Mouse (Mus musculus) embryonic fibroblast, embryonic 13.5 days (primary cell): ENCODE measurements at regions not wholly inside any gene's neighbourhood (a gene's known extent, or its start where the extent isn't known, plus 50 kb on each side); places are given as distances from the start of the nearest gene placed in this dataset.
A peak's percentile ranks its signal among the peaks of the same experiment; 100 is the strongest.

ENCODE experiments used
- H3K27ac ChIP-seq: 2 replicates; pipeline ENCODE4 v1.5.1; 2012; ENCODE audit warnings: low read length, control low read depth, inconsistent platforms; ENCODE audit not compliant: insufficient read depth
- H3K4me1 ChIP-seq: 2 replicates; pipeline ENCODE4 v1.6.1; 2011; ENCODE audit warnings: low read length; ENCODE audit not compliant: control insufficient read depth, insufficient read depth
- H3K4me3 ChIP-seq: 2 replicates; pipeline ENCODE4 v1.5.1; 2011; ENCODE audit warnings: mild to moderate bottlenecking, control low read depth, low read length; ENCODE audit not compliant: insufficient read depth
- CTCF ChIP-seq: IDR thresholded peaks from 2 replicates; pipeline ENCODE4 v1.5.1; 2011; ENCODE audit warnings: mild to moderate bottlenecking, control low read depth, low read length, moderate library complexity, borderline replicate concordance; ENCODE audit not compliant: insufficient read depth
- POLR2A ChIP-seq: IDR thresholded peaks from 2 replicates; pipeline ENCODE4 v1.6.1; 2011; ENCODE audit warnings: low read depth, mild to moderate bottlenecking, control low read depth, low read length, moderate library complexity

- H3K4me3 ChIP-seq, result peak overlapping the region; percentile 30; the same call in 1 of the 2 replicates
- peaks cover 11% of the 10 kb centered on the region for H3K4me1 ChIP-seq
- TF ChIP-seq POLR2A (peak; percentile 39; the same call in 1 of the 2 replicates), CTCF (no peak)
- peak overlapping the region; percentile 99 for H3K27ac ChIP-seq
Measured at GRCm38 (mm10) chr1:57606060-57606683, 167.8 kb upstream of the Spats2l start.

- Histone ChIP-seq H3K27ac (peak overlapping the region; percentile 47; the same call in 1 of the 2 replicates), H3K4me3 (no peak overlapping the region), H3K4me1 (peaks cover 11% of the 10 kb centered on the region)
- TF ChIP-seq POLR2A, result no peak
- TF ChIP-seq CTCF, result no peak
Measured at GRCm38 (mm10) chr1:57607026-57607425, 166.9 kb upstream of the Spats2l start.

- TF ChIP-seq POLR2A (no peak), CTCF (no peak)
- Histone ChIP-seq H3K27ac (no peak overlapping the region), H3K4me1 (peaks cover 14% of the 10 kb centered on the region), H3K4me3 (no peak overlapping the region)
Measured at GRCm38 (mm10) chr1:57607626-57608422, 166.1 kb upstream of the Spats2l start.

- H3K4me1 ChIP-seq, result peaks cover 14% of the 10 kb centered on the region
- no peak overlapping the region for H3K27ac ChIP-seq
- H3K4me3 ChIP-seq, result no peak overlapping the region
- TF ChIP-seq POLR2A (no peak), CTCF (no peak)
Measured at GRCm38 (mm10) chr1:57608423-57608679, 165.6 kb upstream of the Spats2l start.

- Histone ChIP-seq H3K27ac (no peak overlapping the region), H3K4me3 (no peak overlapping the region), H3K4me1 (peaks cover 14% of the 10 kb centered on the region)
- TF ChIP-seq CTCF, result no peak
- no peak for TF ChIP-seq POLR2A
Measured at GRCm38 (mm10) chr1:57609307-57609706, 164.7 kb upstream of the Spats2l start.

- Histone ChIP-seq H3K4me1 (0 out of 2 replicates have a peak, but pooled peaks cover 3% of the 10 kb centered on the region), H3K4me3 (no peak overlapping the region), H3K27ac (no peak overlapping the region)
- TF ChIP-seq CTCF, result no peak
- TF ChIP-seq POLR2A, result no peak
Measured at GRCm38 (mm10) chr1:57612171-57612570, 161.8 kb upstream of the Spats2l start.

DNA sequence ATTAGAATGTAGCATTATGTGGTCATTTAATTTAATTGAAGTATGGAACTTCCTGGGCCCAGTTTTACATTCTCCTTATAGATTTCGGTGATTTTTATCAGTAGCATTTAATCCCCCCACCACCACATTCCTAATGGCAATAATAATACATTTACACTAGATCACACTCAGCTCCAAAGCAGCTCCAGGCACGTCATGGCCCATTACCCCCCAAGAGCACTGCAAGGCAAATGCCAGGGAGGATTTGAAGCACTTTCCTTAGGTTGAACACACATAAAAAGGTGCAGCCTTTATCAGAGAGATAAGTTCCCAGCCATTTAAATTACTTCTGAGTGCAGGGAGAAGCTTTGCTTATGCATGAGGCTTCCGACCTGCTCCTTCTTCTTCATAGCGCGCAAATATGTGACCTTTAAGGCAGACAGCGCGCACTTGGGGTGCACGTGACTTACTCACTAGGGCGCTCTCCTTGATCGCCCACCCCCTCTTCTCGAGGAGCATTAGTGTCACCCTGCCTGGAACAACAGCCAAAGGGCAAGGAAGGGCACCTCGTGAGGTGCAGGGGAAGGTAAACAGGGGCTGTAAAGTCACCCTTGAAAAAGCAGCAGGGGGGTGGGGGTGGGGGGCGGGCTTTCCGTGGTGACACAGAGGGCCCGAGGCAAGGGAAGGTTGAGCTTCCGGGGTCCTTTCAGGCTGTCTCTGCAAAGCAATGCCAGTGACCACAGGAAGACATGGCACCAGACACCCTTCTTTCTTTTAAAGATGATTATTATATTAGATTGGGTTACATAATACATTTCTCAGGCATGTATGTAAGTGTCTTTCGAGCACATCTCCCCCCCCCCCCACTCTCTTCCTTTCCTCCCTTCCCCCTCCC, 160.8 kb upstream of the Spats2l start:
- Histone ChIP-seq H3K4me1 (0 out of 2 replicates have a peak, but pooled peaks cover 3% of the 10 kb centered on the region), H3K4me3 (no peak overlapping the region), H3K27ac (no peak overlapping the region)
- TF ChIP-seq POLR2A, result no peak
- no peak for TF ChIP-seq CTCF

DNA sequence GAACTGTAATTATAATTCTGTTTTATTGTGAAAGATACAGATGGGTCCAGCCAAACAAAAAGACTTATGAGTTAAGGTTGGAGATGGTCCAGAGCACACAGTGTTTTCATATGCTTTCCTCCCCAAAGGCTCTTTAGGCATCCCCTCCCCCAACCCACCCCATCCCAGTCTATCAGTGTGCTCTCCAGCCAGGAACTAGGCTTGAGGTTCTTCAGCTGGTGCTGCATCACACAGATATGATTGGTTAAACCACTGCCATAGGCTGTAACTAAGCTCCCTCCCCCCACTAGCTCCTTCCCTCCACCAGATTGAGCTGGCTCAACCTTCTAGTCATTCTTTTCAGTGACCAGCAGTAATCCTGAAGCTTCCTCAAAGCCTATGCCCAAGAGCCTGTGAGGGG, 158.8 kb upstream of the Spats2l start:
- Histone ChIP-seq H3K4me3 (no peak overlapping the region), H3K27ac (no peak overlapping the region), H3K4me1 (0 out of 2 replicates have a peak, but pooled peaks cover 3% of the 10 kb centered on the region)
- TF ChIP-seq POLR2A (no peak), CTCF (no peak)

DNA sequence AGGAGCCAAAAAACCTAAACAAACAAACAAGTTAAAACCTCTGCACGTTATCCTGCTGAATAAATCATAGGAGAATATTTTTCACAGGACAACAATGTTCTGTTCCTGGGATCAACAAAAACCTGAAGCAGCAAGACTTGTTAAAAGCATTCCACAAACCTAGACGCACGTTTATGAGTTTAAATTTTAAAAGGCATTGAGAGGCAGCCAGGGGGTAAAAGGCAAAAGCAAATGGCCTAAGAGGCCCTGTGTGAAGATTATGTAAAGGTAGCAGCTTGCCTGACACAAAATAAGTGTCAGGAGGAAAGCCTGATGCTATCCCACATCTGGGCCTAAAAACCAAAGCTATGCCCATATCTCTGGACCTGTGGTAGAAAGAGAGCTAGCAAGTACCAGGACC, 156.6 kb upstream of the Spats2l start:
- 0 out of 2 replicates have a peak, but pooled peaks cover 3% of the 10 kb centered on the region for H3K4me1 ChIP-seq
- TF ChIP-seq CTCF (no peak), POLR2A (no peak)
- H3K4me3 ChIP-seq, result no peak overlapping the region
- H3K27ac ChIP-seq, result no peak overlapping the region

- no peaks in the 10 kb centered on the region for H3K4me1 ChIP-seq
- no peak overlapping the region for H3K27ac ChIP-seq
- no peak overlapping the region for H3K4me3 ChIP-seq
- TF ChIP-seq POLR2A (no peak), CTCF (no peak)
Measured at GRCm38 (mm10) chr1:57622561-57622960, 151.4 kb upstream of the Spats2l start.
